Mouse (Mus musculus) cerebellum, adult 2 months (tissue): ENCODE measurements around the gene Nme1. TPM values are rescaled to one million over a fixed set of nuclear protein-coding genes. Genes with fewer than 3 reads are reported as not detected.
A peak's percentile ranks its signal among the peaks of the same experiment; 100 is the strongest.

Experiments
- DNase-seq, 2 experiments: peaks; one replicate each; pipeline ENCODE4 v3.0.0; 2021
- H3K27ac ChIP-seq: fragments of 200-500 bp; 2 replicates; pipeline ENCODE4 v1.5.1; 2012; ENCODE audit warnings: low read length, control low read depth, inconsistent platforms; ENCODE audit not compliant: insufficient read depth
- H3K27me3 ChIP-seq: fragments of 200-500 bp; 2 replicates; pipeline ENCODE4 v1.6.1; 2012; ENCODE audit warnings: inconsistent platforms, mild to moderate bottlenecking, low read length, moderate library complexity; ENCODE audit not compliant: control insufficient read depth, insufficient read depth
- H3K4me1 ChIP-seq: fragments of 200-500 bp; 2 replicates; pipeline ENCODE4 v1.6.1; 2011; ENCODE audit warnings: low read length; ENCODE audit not compliant: control insufficient read depth, insufficient read depth
- H3K4me3 ChIP-seq: fragments of 200-500 bp; replicated peaks from 2 replicates; pipeline ENCODE3; 2011; ENCODE audit warnings: mild to moderate bottlenecking, low read depth, low read length, control low read depth; ENCODE audit not compliant: insufficient read depth
- CTCF ChIP-seq: fragments of 200-500 bp; IDR thresholded peaks from 2 replicates; pipeline ENCODE4 v1.5.1; 2011; ENCODE audit warnings: low read depth, mild to moderate bottlenecking, control low read depth, low read length, moderate library complexity, borderline replicate concordance; ENCODE audit not compliant: insufficient read depth
- POLR2A ChIP-seq: fragments of 200-500 bp; IDR thresholded peaks from 2 replicates; pipeline ENCODE4 v1.6.1; 2011; ENCODE audit warnings: low read length, control low read depth, borderline replicate concordance; ENCODE audit not compliant: insufficient read depth
- WGBS: fragments of 180-500 bp; shearing (Covaris S2); methylation state at CpG from one replicate; pipeline ENCODE4 v1.1.7; 2018; 5-methylcytosine and 5-hydroxymethylcytosine counted together
- polyA plus RNA-seq: library from polyadenylated mRNA; depleted of rRNA; stranded (reverse); fragments of >200 nt; gene quantifications from 2 replicates; pipeline ENCODE4 v1.2.3, GENCODE M21; 2012

Nme1 gene
- polyA plus RNA-seq, 1 experiment: 198 TPM

GRCm38 (mm10) chr11:93972951-93973350 lies 4.6 kb upstream of the Nme1 start:
- TF ChIP-seq CTCF: no peak
- TF ChIP-seq POLR2A: no peak
- Histone ChIP-seq H3K27ac (no peak overlapping the region), H3K27me3 (no peaks in the 10 kb centered on the region), H3K4me3 (no peak overlapping the region), H3K4me1 (peaks cover 2% of the 10 kb centered on the region; the same call in 1 of the 2 replicates)
- no peak for DNase-seq
- 87% methylated on average over 5 of the region's 5 CpGs for WGBS

GRCm38 (mm10) chr11:93969799-93970198 lies 1.5 kb upstream of the Nme1 start:
- Histone ChIP-seq H3K4me3 (no peak overlapping the region), H3K4me1 (peaks cover 2% of the 10 kb centered on the region; the same call in 1 of the 2 replicates), H3K27ac (no peak overlapping the region), H3K27me3 (no peaks in the 10 kb centered on the region)
- no peak for TF ChIP-seq POLR2A
- no peak for TF ChIP-seq CTCF
- 61% methylated on average over 1 of the region's 1 CpGs for WGBS
- DNase-seq: no peak

DNA sequence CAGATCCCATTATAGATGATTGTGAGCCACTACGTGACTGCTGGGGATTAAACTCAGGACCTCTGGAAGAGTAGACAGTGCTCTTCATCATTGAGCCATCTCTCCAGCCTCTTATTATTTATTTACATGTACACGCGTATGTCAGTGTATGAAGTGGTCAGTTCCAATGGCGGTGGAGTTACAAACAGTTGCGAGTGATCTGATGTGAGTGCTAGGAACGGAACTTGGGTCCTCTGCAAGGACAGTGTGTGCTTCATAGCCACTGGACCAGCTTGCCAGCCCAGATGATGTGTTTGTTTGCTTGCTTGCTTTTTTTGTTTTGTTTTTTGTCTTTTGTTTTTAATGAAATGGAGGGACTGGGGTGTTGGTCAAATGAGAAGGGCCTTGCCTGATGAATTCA lies 850 bp upstream of the Nme1 start:
- DNase-seq: peak; percentile 17 to 22
- WGBS: 92% methylated on average over 6 of the region's 6 CpGs
- H3K27ac ChIP-seq: 0 out of 2 replicates have a peak overlapping the region, but pooled peaks have one; percentile 61

GRCm38 (mm10) chr11:93968848-93969128 lies 467 bp upstream of the Nme1 start:
- DNase-seq: no peak
- no peak overlapping the region for H3K4me3 ChIP-seq
- WGBS: 42% methylated on average over 6 of the region's 6 CpGs
- H3K27me3 ChIP-seq: no peaks in the 10 kb centered on the region
- H3K4me1 ChIP-seq: peaks cover 2% of the 10 kb centered on the region; the same call in 1 of the 2 replicates
- TF ChIP-seq CTCF (no peak), POLR2A (no peak)
- no peak overlapping the region; the same call in 1 of the 2 replicates for H3K27ac ChIP-seq

More for the DNA sequence above, 850 bp upstream of the Nme1 start:
- TF ChIP-seq CTCF: no peak
- no peak for TF ChIP-seq POLR2A
- Histone ChIP-seq H3K27me3 (no peaks in the 10 kb centered on the region), H3K4me1 (peaks cover 2% of the 10 kb centered on the region; the same call in 1 of the 2 replicates), H3K4me3 (no peak overlapping the region)

DNA sequence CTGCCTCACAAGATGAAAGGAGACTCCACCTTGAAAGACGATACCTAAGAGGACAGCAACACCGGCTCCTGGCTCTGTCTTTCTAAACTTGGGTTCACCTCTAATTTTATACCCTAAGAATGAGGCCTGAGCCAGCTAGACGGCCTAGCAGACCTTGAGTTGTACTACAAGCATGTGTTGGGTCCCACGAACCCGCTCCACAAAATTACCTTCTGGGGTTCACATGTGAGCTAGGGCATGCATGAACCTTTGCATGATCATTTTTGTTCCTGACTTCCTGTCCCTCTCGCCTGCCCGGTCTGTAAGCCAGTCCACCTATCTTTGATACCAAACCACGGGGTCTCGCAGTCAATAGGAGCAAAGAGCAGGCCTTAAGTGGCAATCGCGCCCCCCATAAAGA lies 940 bp downstream of the Nme1 start:
- DNase-seq: peak; percentile 12 to 41
- Histone ChIP-seq H3K4me1 (peaks cover 2% of the 10 kb centered on the region; the same call in 1 of the 2 replicates), H3K4me3 (peak overlapping the region; percentile 68), H3K27me3 (no peaks in the 10 kb centered on the region), H3K27ac (no peak overlapping the region)
- 4% methylated on average over 11 of the region's 11 CpGs for WGBS
- TF ChIP-seq POLR2A (no peak), CTCF (no peak)

DNA sequence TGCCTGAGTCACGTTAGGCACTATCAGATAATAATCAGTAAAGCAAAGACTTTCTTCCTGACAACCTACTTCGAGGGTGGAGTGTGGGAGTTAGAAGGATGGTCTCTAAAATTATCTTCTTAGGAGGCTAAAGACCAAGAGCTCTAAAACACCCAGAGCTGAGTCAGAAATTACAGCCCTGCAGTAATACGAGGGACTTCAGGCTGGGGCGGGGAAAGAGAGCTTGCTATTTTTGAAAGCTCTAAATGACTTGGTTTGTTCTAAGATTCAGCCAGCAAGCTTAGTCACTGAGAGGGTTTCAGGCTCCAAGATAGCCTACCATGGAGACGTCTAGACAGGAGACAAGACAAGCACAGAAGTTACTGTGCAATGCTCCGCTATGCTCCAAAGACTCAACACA lies 2.9 kb downstream of the Nme1 start:
- TF ChIP-seq CTCF (no peak), POLR2A (no peak)
- H3K4me3 ChIP-seq: no peak overlapping the region
- no peaks in the 10 kb centered on the region for H3K27me3 ChIP-seq
- peaks cover 2% of the 10 kb centered on the region; the same call in 1 of the 2 replicates for H3K4me1 ChIP-seq
- WGBS: 93% methylated on average over 6 of the region's 6 CpGs
- no peak for DNase-seq
- H3K27ac ChIP-seq: no peak overlapping the region; the same call in 1 of the 2 replicates

GRCm38 (mm10) chr11:93963013-93963412 lies 5.3 kb downstream of the Nme1 start:
- TF ChIP-seq CTCF: no peak
- TF ChIP-seq POLR2A: no peak
- Histone ChIP-seq H3K27me3 (no peaks in the 10 kb centered on the region), H3K27ac (no peak overlapping the region), H3K4me3 (no peak overlapping the region), H3K4me1 (no peaks in the 10 kb centered on the region)
- no peak for DNase-seq
- 66% methylated on average over 4 of the region's 4 CpGs for WGBS

DNA sequence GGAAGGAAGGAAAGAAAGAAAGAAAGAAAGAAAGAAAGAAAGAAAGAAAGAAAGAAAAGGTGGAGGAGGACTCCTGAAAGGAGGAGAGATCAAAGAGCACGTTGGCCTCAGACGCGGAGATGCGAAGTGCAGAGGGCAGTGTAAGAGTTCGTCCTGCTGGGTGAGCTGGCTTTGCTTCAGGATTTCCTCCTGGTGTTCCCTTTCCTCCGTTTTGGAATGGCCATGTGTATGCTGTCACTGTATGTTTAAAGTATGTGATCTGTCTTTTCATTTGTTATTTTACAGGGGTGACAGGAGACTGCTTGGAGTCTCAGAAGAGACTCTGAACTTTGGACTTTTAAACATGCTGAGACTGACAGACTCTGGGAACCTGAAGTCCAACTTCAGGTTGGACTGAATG lies 6.8 kb downstream of the Nme1 start:
- 83% methylated on average over 6 of the region's 6 CpGs for WGBS
- Histone ChIP-seq H3K27me3 (no peaks in the 10 kb centered on the region), H3K27ac (no peak overlapping the region), H3K4me1 (no peaks in the 10 kb centered on the region; the same call in 1 of the 2 replicates), H3K4me3 (no peak overlapping the region)
- DNase-seq: no peak
- TF ChIP-seq CTCF (no peak), POLR2A (no peak)
